Mouse (Mus musculus) left cerebral cortex, postnatal 25 days (tissue): ENCODE data around the gene Prrt3. TPM values are rescaled to one million over a fixed set of nuclear protein-coding genes. Genes with fewer than 3 reads are reported as not detected.

Experiments used
- DNase-seq, 2 experiments: peaks; one replicate each; pipeline ENCODE4 v3.0.0; 2022; ENCODE audit warnings: low spot score in 2 of 2, mixed read lengths in 1 of 2
- intact Hi-C: fragments of 180-260 bp; cut with DNase I; formaldehyde crosslinking; loops from one replicate; pipeline ENCODE4 v1.15.1; 2025
- total RNA-seq, 2 experiments: library from RNA; stranded (reverse); gene quantifications; 2 replicates each; pipeline ENCODE4 v1.2.3; 2021

The Prrt3 gene
- total RNA-seq, 2 experiments from 2014 or later, result 56.2 to 57.0 TPM

GRCm38 (mm10) chr6:113494258-113494788, 7.4 kb downstream of the Prrt3 start:
- peak; percentile 65 to 74 for DNase-seq
- intact Hi-C loops, result no loop called here

GRCm38 (mm10) chr6:113492101-113492864, 9.4 kb downstream of the Prrt3 start:
- DNase-seq, result peak; percentile 71 to 79
- intact Hi-C loops, result no loop called here

GRCm38 (mm10) chr6:113489410-113489809, 12.3 kb downstream of the Prrt3 start:
- intact Hi-C loops, result no loop called here
- no peak for DNase-seq

GRCm38 (mm10) chr6:113487125-113487576, 14.6 kb downstream of the Prrt3 start:
- intact Hi-C loops, result no loop called here
- no peak for DNase-seq

GRCm38 (mm10) chr6:113483729-113484128, 18.0 kb downstream of the Prrt3 start:
- intact Hi-C loops, result no loop called here
- DNase-seq, result peak in 1 of 2 experiments; percentile 35

- intact Hi-C loops, result no loop called here
- peak; percentile 94 to 97 for DNase-seq
Observed at GRCm38 (mm10) chr6:113483100-113483615, 18.6 kb downstream of the Prrt3 start, which contains the start of gene Creld1. Gene Creld1, plus strand, starts transcription at chr6:113483297.

- intact Hi-C loops, result no loop called here
- DNase-seq, result peak; percentile 41 to 54
Observed at GRCm38 (mm10) chr6:113482477-113483099, 19.1 kb downstream of the Prrt3 start.

GRCm38 (mm10) chr6:113480555-113481373, 21.0 kb downstream of the Prrt3 start:
- DNase-seq, result no peak
- intact Hi-C loops, result no loop called here

GRCm38 (mm10) chr6:113478906-113479305, 22.8 kb downstream of the Prrt3 start:
- intact Hi-C loops, result no loop called here
- no peak for DNase-seq

GRCm38 (mm10) chr6:113477353-113477752, 24.4 kb downstream of the Prrt3 start:
- DNase-seq, result no peak

GRCm38 (mm10) chr6:113473715-113474114, 28.0 kb downstream of the Prrt3 start:
- no peak for DNase-seq
- intact Hi-C loops, result no loop called here

More at GRCm38 (mm10) chr6:113477353-113477752, 24.4 kb downstream of the Prrt3 start:
- intact Hi-C loops, result no loop called here

- no peak for DNase-seq
- intact Hi-C loops, result no loop called here
Observed at GRCm38 (mm10) chr6:113473246-113473645, 28.5 kb downstream of the Prrt3 start.

GRCm38 (mm10) chr6:113472061-113472460, 29.7 kb downstream of the Prrt3 start:
- DNase-seq, result no peak
- intact Hi-C loops, result no loop called here

GRCm38 (mm10) chr6:113471297-113471936, 30.3 kb downstream of the Prrt3 start, which contains the start of gene Il17rc:
Gene Il17rc, plus strand, starts transcription at chr6:113471427.
- intact Hi-C loops, result no loop called here
- DNase-seq, result no peak

- intact Hi-C loops, result loop anchor here (1.0 kb wide), 1 partner anchor 27 kb away; the partner anchor contains the start of gene Jagn1
- DNase-seq, result peak; percentile 63 to 76
Observed at GRCm38 (mm10) chr6:113469432-113469831, 32.3 kb downstream of the Prrt3 start.

GRCm38 (mm10) chr6:113469021-113469420, 32.7 kb downstream of the Prrt3 start:
- intact Hi-C loops, result loop anchor here (1.0 kb wide), 1 partner anchor 27 kb away; the partner anchor contains the start of gene Jagn1
- peak; percentile 45 to 55 for DNase-seq

GRCm38 (mm10) chr6:113468512-113468911, 33.2 kb downstream of the Prrt3 start:
- intact Hi-C loops, result no loop called here
- no peak for DNase-seq

GRCm38 (mm10) chr6:113465602-113466001, 36.1 kb downstream of the Prrt3 start:
- DNase-seq, result no peak
- intact Hi-C loops, result no loop called here

- no peak for DNase-seq
- intact Hi-C loops, result no loop called here
Observed at GRCm38 (mm10) chr6:113464040-113464439, 37.7 kb downstream of the Prrt3 start.
